Comparison of ENCODE assay signal across 8 mouse cellular contexts in genomic region chr6:28134251-28134801, GRCm38 (mm10). TPM values are rescaled to one million over a fixed set of nuclear protein-coding genes. Genes with fewer than 3 reads are reported as not detected.
DNase-seq lines count a peak whose midpoint lies in the region; ATAC-seq and TF ChIP-seq lines count a peak whose summit lies in the region.

No protein-coding gene starts in this region.

- H3K27me3 ChIP-seq in heart, postnatal 0 days (ENCODE audit: control insufficient read depth, insufficient read depth, low read length): peaks cover 58% of the 10 kb centered on the region
- peaks cover 59% of the 10 kb centered on the region for H3K27me3 ChIP-seq in liver, embryonic 16.5 days (ENCODE audit: control insufficient read depth, insufficient read depth, low read depth, low read length)
- peaks cover 22% of the 10 kb centered on the region for H3K27me3 ChIP-seq in stomach, embryonic 14.5 days (ENCODE audit: control insufficient read depth, insufficient read depth, low read length)

- no peak for ATAC-seq in heart, postnatal 0 days (ENCODE audit: insufficient read depth, low read depth)
- ATAC-seq in liver, embryonic 16.5 days (ENCODE audit: low read depth): no peak
- no peak for ATAC-seq in stomach, embryonic 14.5 days (ENCODE audit: insufficient number of reproducible peaks, insufficient read depth, low FRiP score, low read depth)

- no peak for TF ChIP-seq CTCF in cortical plate, adult 2 months (IDR thresholded peaks at IDR 0.05; ENCODE audit: extremely low read depth, insufficient read depth, low read length)
- TF ChIP-seq CTCF in heart, postnatal 0 days (IDR thresholded peaks at IDR 0.05; ENCODE audit: low read depth): no peak

- H3K4me2 ChIP-seq in heart, postnatal 0 days (ENCODE audit: low read depth, low read length): peak overlapping the region; percentile 97
- peak overlapping the region; percentile 77 for H3K4me2 ChIP-seq in liver, embryonic 16.5 days (ENCODE audit: low read depth, low read length)
- peak overlapping the region; percentile 99 for H3K4me2 ChIP-seq in stomach, embryonic 14.5 days (replicated peaks; ENCODE audit: low read depth, low read length)

- 1% methylated on average over 20 of the region's 20 CpGs for WGBS in heart, postnatal 0 days
- WGBS in liver, embryonic 16.5 days (ENCODE audit: insufficient replicate concordance): 2% methylated on average over 20 of the region's 20 CpGs
- WGBS in stomach, embryonic 14.5 days: under 1% methylated on average over 20 of the region's 20 CpGs

- H3K9me3 ChIP-seq in heart, postnatal 0 days (replicated peaks; ENCODE audit: control insufficient read depth, low read length): no peaks in the 10 kb centered on the region
- H3K9me3 ChIP-seq in liver, embryonic 16.5 days (replicated peaks; ENCODE audit: control insufficient read depth, low read length): no peaks in the 10 kb centered on the region
- H3K9me3 ChIP-seq in stomach, embryonic 14.5 days (ENCODE audit: control insufficient read depth, low read depth, low read length): no peaks in the 10 kb centered on the region

- DNase-seq in kidney, postnatal 10 days: peak; percentile 7
- DNase-seq in kidney, postnatal 25 days: no peak
- no peak for DNase-seq in heart, postnatal 0 days (ENCODE audit: low spot score)
- DNase-seq in cerebellum, adult 11-12 months: no peak
- DNase-seq in urinary bladder, postnatal 14 days (ENCODE audit: low spot score): no peak

- H3K4me3 ChIP-seq in cortical plate, adult 2 months (ENCODE audit: insufficient read depth, low read length): peak overlapping the region; percentile 86
- peak overlapping the region; percentile 58 for H3K4me3 ChIP-seq in heart, postnatal 0 days (ENCODE audit: low read depth, low read length)
- H3K4me3 ChIP-seq in liver, embryonic 16.5 days (ENCODE audit: low read depth, low read length): peak overlapping the region; percentile 53
- peak overlapping the region; percentile 48 for H3K4me3 ChIP-seq in stomach, embryonic 14.5 days (ENCODE audit: low read depth, low read length)

- no peak overlapping the region for H3K27ac ChIP-seq in cortical plate, adult 2 months (ENCODE audit: insufficient read depth, low read length)
- H3K27ac ChIP-seq in heart, postnatal 0 days (ENCODE audit: low read depth): no peak overlapping the region
- no peak overlapping the region for H3K27ac ChIP-seq in liver, embryonic 16.5 days (ENCODE audit: low read length)
- H3K27ac ChIP-seq in stomach, embryonic 14.5 days (ENCODE audit: low read length): no peak overlapping the region

- no peak for TF ChIP-seq EP300 in heart, postnatal 0 days (IDR thresholded peaks at IDR 0.05; ENCODE audit: low read depth)

- no peaks in the 10 kb centered on the region for H3K36me3 ChIP-seq in heart, postnatal 0 days (replicated peaks; ENCODE audit: control insufficient read depth, insufficient read depth, low read length)
- H3K36me3 ChIP-seq in liver, embryonic 16.5 days (ENCODE audit: control insufficient read depth, insufficient read depth): no peaks in the 10 kb centered on the region
- H3K36me3 ChIP-seq in stomach, embryonic 14.5 days (ENCODE audit: control insufficient read depth, insufficient read depth, low read length): no peaks in the 10 kb centered on the region

- H3K4me1 ChIP-seq in cortical plate, adult 2 months (ENCODE audit: control insufficient read depth, insufficient read depth, low read length): no peaks in the 10 kb centered on the region
- H3K4me1 ChIP-seq in heart, postnatal 0 days (ENCODE audit: control insufficient read depth, insufficient read depth): peaks cover 9% of the 10 kb centered on the region
- H3K4me1 ChIP-seq in liver, embryonic 16.5 days (ENCODE audit: control insufficient read depth, low read depth, low read length): peaks cover 8% of the 10 kb centered on the region
- H3K4me1 ChIP-seq in stomach, embryonic 14.5 days (ENCODE audit: control insufficient read depth, insufficient read depth, low read length): peaks cover 5% of the 10 kb centered on the region; the same call in 1 of the 2 replicates

- H3K9ac ChIP-seq in heart, postnatal 0 days (replicated peaks; ENCODE audit: low read depth, low read length): no peak overlapping the region
- H3K9ac ChIP-seq in liver, embryonic 16.5 days (ENCODE audit: low read depth, low read length): no peak overlapping the region
- H3K9ac ChIP-seq in stomach, embryonic 14.5 days (replicated peaks; ENCODE audit: low read depth, low read length): peak overlapping the region; percentile 30; the same call in 1 of the 2 replicates

- no peak for TF ChIP-seq POLR2A in cortical plate, adult 2 months (IDR thresholded peaks at IDR 0.05; ENCODE audit: extremely low read depth, insufficient read depth, low read length)

RNA-seq across cellular contexts. Expression of gene Grm8, which starts 0.7 kb away (rescaled TPM):
- 8.1 and 9.8 TPM in 2 replicates for polyA plus RNA-seq in cortical plate, adult 2 months (2012; rRNA removed)
- total RNA-seq in heart, postnatal 0 days (2014; rRNA removed; ENCODE audit: low replicate concordance): not detected in 2 replicates
- 0.08 TPM in 1 of 2 replicates, not detected in the other for polyA plus RNA-seq in heart, postnatal 0 days (2015; fragmentation: Nextera tagmentation; extraction: Ambion mirVana)
- polyA plus RNA-seq in liver, embryonic 16.5 days (2015; fragmentation: Nextera tagmentation; extraction: Ambion mirVana): 0.02 TPM in 1 of 2 replicates, not detected in the other
- polyA plus RNA-seq in stomach, embryonic 14.5 days (2014; fragmentation: Nextera tagmentation; extraction: Ambion mirVana): 2.1 and 3.1 TPM in 2 replicates
